Mouse (Mus musculus) neural tube, embryonic 15.5 days (tissue): ENCODE results near the gene Ush2a. TPM values are rescaled to one million over a fixed set of nuclear protein-coding genes. Genes with fewer than 3 reads are reported as not detected.

Source experiments
- ATAC-seq: fragments of 200-750 bp; cut with Nextera tagmentation; 2 replicates; pipeline ENCODE4 v1.8.0; 2017; ENCODE audit warnings: mild to moderate bottlenecking, moderate TSS enrichment, moderate library complexity; ENCODE audit not compliant: low FRiP score
- H3K27ac ChIP-seq: fragments of 300-500 bp; sonication (generic); replicated peaks from 2 replicates; pipeline ENCODE4 v1.5.1; 2015; ENCODE audit warnings: mild to moderate bottlenecking, inconsistent platforms
- H3K27me3 ChIP-seq: fragments of 300-500 bp; sonication (generic); replicated peaks from 2 replicates; pipeline ENCODE4 v1.6.1; 2015; ENCODE audit warnings: inconsistent platforms
- H3K36me3 ChIP-seq: fragments of 300-500 bp; sonication (generic); 2 replicates; pipeline ENCODE4 v1.6.1; 2015; ENCODE audit warnings: inconsistent platforms
- H3K4me1 ChIP-seq: fragments of 300-500 bp; sonication (generic); 2 replicates; pipeline ENCODE4 v1.6.1; 2015; ENCODE audit warnings: inconsistent platforms
- H3K4me2 ChIP-seq: fragments of 300-500 bp; sonication (generic); 2 replicates; pipeline ENCODE4 v1.6.1; 2015; ENCODE audit warnings: inconsistent platforms, mild to moderate bottlenecking, moderate library complexity
- H3K4me3 ChIP-seq: fragments of 300-500 bp; sonication (generic); replicated peaks from 2 replicates; pipeline ENCODE4 v1.5.1; 2015; ENCODE audit warnings: mild to moderate bottlenecking, inconsistent platforms
- H3K9ac ChIP-seq: fragments of 300-500 bp; sonication (generic); replicated peaks from 2 replicates; pipeline ENCODE4 v1.6.1; 2015; ENCODE audit warnings: mild to moderate bottlenecking, inconsistent platforms
- H3K9me3 ChIP-seq: fragments of 300-500 bp; sonication (generic); replicated peaks from 2 replicates; pipeline ENCODE4 v1.6.1; 2016; ENCODE audit warnings: inconsistent platforms
- WGBS: fragments of 180-500 bp; shearing (Covaris S2); methylation state at CpG from one replicate; pipeline ENCODE4 v1.1.7; 2015; ENCODE audit warnings: mixed read lengths; 5-methylcytosine and 5-hydroxymethylcytosine counted together
- polyA plus RNA-seq: library from polyadenylated mRNA; unstranded; fragments of >200 nt; fragmentation: Nextera tagmentation; extraction: Ambion mirVana; gene quantifications from 2 replicates; pipeline ENCODE4 v1.2.1, GENCODE M21; 2015

The Ush2a gene
- polyA plus RNA-seq, 1 experiment from 2014 or later, result 0.17 TPM

DNA sequence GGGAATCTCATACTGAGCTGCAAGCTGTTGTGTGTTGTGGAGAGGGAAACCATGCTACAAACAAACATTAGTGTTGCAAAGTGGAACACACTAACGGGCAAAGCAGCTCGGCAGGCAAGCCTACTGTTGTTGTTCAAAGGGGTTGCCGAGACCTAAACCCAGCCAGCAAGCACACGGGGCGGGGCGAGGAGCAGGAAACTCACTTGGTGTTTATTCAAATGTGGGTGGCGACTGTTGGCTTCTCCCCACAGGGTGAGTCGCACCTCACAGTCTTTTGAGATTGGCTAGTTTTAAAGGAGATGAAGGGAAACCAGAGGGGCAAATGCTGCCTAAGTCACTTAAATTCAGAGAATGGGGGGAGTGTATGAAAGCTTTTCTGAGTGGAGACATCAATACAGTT, 683.5 kb downstream of the Ush2a start:
- Histone ChIP-seq H3K4me2 (no peak overlapping the region), H3K4me1 (no peaks in the 10 kb centered on the region), H3K27me3 (no peaks in the 10 kb centered on the region), H3K9me3 (no peaks in the 10 kb centered on the region), H3K4me3 (no peak overlapping the region), H3K9ac (no peak overlapping the region), H3K36me3 (no peaks in the 10 kb centered on the region), H3K27ac (no peak overlapping the region)
- ATAC-seq, result no peak
- 40% methylated on average over 8 of the region's 8 CpGs for WGBS

DNA sequence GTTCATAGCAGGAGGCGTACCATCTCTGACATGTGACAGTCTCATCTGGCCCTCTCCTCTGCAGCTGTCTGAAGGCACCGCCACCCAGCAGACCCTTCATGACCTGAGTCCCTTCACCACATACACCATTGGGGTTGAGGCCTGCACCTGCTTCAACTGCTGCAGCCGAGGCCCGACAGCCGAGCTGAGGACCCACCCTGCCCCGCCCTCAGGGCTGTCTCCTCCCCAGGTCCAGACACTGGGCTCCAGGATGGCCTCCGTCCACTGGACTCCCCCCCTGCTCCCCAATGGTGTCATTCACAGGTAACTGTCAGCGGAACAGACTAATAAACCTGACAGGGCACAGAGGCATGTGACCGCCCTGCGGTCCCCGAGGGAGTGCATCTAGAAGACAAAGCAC, 685.0 kb downstream of the Ush2a start:
- Histone ChIP-seq H3K9me3 (no peaks in the 10 kb centered on the region), H3K36me3 (no peaks in the 10 kb centered on the region), H3K4me3 (no peak overlapping the region), H3K4me2 (no peak overlapping the region), H3K4me1 (no peaks in the 10 kb centered on the region), H3K9ac (no peak overlapping the region), H3K27ac (no peak overlapping the region), H3K27me3 (no peaks in the 10 kb centered on the region)
- ATAC-seq, result no peak
- WGBS, result 83% methylated on average over 11 of the region's 11 CpGs

DNA sequence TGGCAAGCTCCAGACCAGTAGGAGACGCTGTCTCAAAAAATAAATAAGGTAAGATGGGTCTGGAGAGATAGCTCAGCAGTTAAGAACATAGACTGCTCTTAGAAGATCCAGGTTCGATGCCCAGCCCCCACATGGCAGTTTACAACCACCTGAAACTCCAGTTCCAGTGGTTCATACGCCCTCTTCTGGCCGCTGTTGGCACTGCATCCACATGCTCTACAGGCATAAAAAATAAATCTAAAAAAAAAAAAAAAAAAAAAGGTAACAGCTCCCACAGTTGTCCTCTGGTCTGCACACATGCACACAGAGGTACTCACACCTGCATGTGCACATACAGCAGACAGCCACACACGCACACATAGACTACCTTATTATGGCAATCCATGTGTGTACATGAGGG, 686.0 kb downstream of the Ush2a start:
- H3K4me1 ChIP-seq, result no peaks in the 10 kb centered on the region
- H3K4me3 ChIP-seq, result no peak overlapping the region
- H3K9ac ChIP-seq, result no peak overlapping the region
- no peaks in the 10 kb centered on the region for H3K9me3 ChIP-seq
- H3K36me3 ChIP-seq, result no peaks in the 10 kb centered on the region
- H3K4me2 ChIP-seq, result no peak overlapping the region
- 71% methylated on average over 5 of the region's 5 CpGs for WGBS
- H3K27ac ChIP-seq, result no peak overlapping the region
- no peak for ATAC-seq
- no peaks in the 10 kb centered on the region for H3K27me3 ChIP-seq

DNA sequence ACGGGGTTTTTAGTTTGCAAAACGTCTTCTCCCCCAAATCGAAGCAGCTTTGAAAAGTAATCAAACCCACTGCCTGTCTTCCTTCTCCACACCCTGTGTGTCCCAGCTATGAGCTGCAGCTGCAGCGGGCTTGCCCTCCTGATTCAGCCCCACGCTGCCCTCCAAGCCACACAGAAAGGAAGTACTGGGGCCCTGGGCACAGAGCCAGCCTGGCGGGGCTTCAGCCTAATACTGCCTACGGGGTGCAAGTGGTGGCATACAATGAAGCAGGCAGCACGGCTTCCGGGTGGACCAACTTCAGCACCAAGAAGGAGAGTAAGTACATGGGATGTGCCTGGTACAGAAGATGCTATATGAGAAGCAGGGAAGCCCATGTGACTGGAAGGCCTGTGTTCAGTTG, 686.5 kb downstream of the Ush2a start:
- Histone ChIP-seq H3K27ac (no peak overlapping the region), H3K9ac (no peak overlapping the region), H3K4me3 (no peak overlapping the region), H3K27me3 (no peaks in the 10 kb centered on the region), H3K4me1 (no peaks in the 10 kb centered on the region), H3K4me2 (no peak overlapping the region), H3K9me3 (no peaks in the 10 kb centered on the region), H3K36me3 (no peaks in the 10 kb centered on the region)
- 58% methylated on average over 9 of the region's 9 CpGs for WGBS
- ATAC-seq, result no peak

DNA sequence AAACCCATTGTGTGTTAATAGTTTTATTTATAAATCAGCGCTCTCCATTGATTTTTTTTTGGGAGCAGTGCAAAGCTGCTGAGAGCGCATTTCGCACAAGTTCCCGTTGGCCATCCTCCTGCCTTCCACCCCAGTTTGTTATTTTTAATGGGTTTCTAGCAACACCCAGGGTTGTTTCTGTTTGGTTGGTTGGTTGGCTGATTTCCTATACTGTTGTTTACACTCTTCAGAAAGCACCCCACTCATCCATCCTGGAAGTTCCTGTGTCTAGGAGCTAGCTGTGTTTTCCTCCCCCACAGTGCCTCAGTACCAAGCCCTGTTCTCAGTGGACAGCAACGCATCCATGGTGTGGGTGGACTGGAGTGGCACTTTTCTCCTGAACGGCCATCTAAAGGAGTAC, 689.3 kb downstream of the Ush2a start:
- Histone ChIP-seq H3K27ac (no peak overlapping the region), H3K4me1 (no peaks in the 10 kb centered on the region), H3K36me3 (no peaks in the 10 kb centered on the region), H3K27me3 (no peaks in the 10 kb centered on the region), H3K4me3 (no peak overlapping the region), H3K4me2 (no peak overlapping the region), H3K9ac (no peak overlapping the region), H3K9me3 (no peaks in the 10 kb centered on the region)
- no peak for ATAC-seq
- 91% methylated on average over 6 of the region's 6 CpGs for WGBS

DNA sequence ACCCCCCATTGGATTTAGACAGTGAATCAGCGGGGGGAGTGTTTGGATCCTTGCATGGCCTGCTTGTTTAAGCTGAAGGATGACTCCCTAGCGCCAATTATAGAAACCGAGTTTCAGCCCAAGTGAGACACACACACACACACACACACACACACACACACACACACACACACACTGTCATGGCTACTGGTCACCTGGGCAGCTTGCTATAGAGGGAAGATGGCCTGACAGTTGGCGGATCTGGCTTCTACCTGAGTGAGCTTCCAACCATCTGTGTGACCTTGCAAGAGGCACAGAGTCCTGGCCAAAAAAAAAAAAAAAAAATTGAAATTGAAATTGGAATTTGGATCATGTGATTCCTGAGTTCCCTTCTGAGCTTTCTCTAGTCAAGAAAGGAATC, 690.7 kb downstream of the Ush2a start:
- Histone ChIP-seq H3K9me3 (no peaks in the 10 kb centered on the region), H3K4me3 (no peak overlapping the region), H3K36me3 (no peaks in the 10 kb centered on the region), H3K27me3 (no peaks in the 10 kb centered on the region), H3K4me1 (no peaks in the 10 kb centered on the region), H3K27ac (no peak overlapping the region), H3K9ac (no peak overlapping the region), H3K4me2 (no peak overlapping the region)
- WGBS, result 91% methylated on average over 4 of the region's 4 CpGs
- no peak for ATAC-seq

DNA sequence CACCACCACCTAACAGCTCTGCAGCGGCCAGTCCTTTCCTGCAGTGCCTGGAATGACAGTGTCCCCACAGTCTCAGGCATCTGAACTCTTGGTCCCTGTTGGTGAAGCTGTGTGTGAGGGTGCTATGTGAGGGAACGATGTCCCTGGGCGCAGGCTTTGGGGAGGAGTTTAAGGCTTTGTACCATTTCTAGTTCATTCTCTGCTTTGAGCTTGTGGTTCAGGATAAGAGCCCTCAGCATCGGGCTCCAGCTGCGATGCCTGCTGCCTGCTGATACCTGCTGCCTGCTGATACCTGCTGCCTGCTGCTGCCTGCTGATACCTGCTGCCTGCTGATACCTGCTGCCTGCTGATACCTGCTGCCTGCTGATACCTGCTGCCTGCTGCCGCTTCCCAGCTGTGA, 711.3 kb downstream of the Ush2a start:
- ATAC-seq, result no peak
- H3K36me3 ChIP-seq, result peaks cover 78% of the 10 kb centered on the region

DNA sequence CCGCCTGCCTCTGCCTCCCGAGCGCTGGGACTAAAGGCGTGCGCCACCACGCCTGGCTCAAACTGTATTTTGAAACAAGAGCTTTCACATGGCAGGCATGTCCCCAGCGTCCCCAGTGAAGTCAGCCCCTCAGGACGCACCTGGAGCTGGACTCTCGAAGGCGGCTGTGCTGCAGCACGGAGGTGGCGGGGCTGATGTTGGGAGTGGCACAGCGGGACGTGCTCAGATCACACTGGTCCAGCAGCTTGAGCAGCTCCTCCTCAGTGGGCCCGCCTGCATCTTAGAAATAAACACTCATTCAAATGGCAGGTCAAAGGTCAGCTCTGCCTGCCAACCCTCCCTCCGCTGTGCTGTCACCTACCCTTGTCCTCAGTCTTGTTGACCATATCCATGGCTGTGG, 712.1 kb downstream of the Ush2a start:
- H3K27ac ChIP-seq, result no peak overlapping the region
- ATAC-seq, result no peak
- no peaks in the 10 kb centered on the region for H3K27me3 ChIP-seq
- H3K4me1 ChIP-seq, result no peaks in the 10 kb centered on the region
- no peak overlapping the region for H3K4me2 ChIP-seq
- H3K36me3 ChIP-seq, result peaks cover 77% of the 10 kb centered on the region
- H3K4me3 ChIP-seq, result no peak overlapping the region
- no peak overlapping the region for H3K9ac ChIP-seq
- no peaks in the 10 kb centered on the region for H3K9me3 ChIP-seq
- WGBS, result 95% methylated on average over 16 of the region's 16 CpGs

More for the DNA sequence above, 711.3 kb downstream of the Ush2a start:
- Histone ChIP-seq H3K27me3 (no peaks in the 10 kb centered on the region), H3K4me2 (no peak overlapping the region), H3K27ac (no peak overlapping the region), H3K4me3 (no peak overlapping the region), H3K9ac (no peak overlapping the region), H3K4me1 (no peaks in the 10 kb centered on the region), H3K9me3 (no peaks in the 10 kb centered on the region)
- 94% methylated on average over 6 of the region's 6 CpGs for WGBS

DNA sequence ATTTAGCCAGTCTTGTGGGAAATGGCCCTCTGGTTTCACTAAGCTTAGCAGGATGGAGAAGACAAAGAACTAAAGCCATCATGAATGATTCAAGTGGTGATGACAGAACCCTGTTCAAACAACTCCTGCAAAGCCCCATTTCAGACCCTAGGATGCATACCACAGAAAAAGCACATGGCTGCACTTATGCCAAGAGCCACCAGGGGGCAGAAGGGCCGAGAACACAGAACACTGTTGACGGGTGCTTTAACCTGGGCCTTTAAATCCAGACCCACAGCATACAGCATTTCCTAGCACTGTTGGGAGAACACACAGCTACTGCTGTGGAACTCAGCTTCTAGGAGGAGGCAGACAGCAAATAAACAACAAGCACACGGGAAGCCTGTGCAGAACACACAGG, 718.2 kb downstream of the Ush2a start:
- Histone ChIP-seq H3K4me2 (no peak overlapping the region), H3K36me3 (peaks cover 74% of the 10 kb centered on the region), H3K9ac (no peak overlapping the region), H3K4me1 (no peaks in the 10 kb centered on the region), H3K27me3 (no peaks in the 10 kb centered on the region), H3K27ac (no peak overlapping the region), H3K4me3 (no peak overlapping the region), H3K9me3 (no peaks in the 10 kb centered on the region)
- 28% methylated on average over 3 of the region's 3 CpGs for WGBS
- ATAC-seq, result no peak

DNA sequence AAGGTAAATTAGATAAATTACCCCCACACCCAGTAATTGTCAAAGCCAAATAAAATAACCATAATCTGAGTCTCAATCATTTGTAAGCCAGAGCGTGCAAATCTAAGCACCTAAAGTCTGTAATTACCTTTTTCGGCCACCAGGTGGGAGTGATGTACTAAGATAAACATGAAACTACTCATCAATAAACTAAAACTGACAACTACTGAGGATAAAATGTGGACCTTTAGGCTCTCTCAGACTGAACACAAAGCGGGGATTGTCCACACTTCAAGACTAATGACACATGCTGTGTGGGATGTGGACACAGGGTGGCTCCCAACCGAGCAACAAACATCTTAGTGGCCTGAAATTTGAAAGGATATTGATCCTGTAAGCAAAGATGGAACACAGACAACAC, 731.4 kb downstream of the Ush2a start:
- Histone ChIP-seq H3K27me3 (no peaks in the 10 kb centered on the region), H3K9ac (no peak overlapping the region), H3K4me3 (no peak overlapping the region), H3K9me3 (no peaks in the 10 kb centered on the region), H3K27ac (no peak overlapping the region), H3K4me1 (no peaks in the 10 kb centered on the region), H3K4me2 (no peak overlapping the region), H3K36me3 (peaks cover 52% of the 10 kb centered on the region)
- WGBS, result 36% methylated on average over 4 of the region's 4 CpGs
- ATAC-seq, result no peak

DNA sequence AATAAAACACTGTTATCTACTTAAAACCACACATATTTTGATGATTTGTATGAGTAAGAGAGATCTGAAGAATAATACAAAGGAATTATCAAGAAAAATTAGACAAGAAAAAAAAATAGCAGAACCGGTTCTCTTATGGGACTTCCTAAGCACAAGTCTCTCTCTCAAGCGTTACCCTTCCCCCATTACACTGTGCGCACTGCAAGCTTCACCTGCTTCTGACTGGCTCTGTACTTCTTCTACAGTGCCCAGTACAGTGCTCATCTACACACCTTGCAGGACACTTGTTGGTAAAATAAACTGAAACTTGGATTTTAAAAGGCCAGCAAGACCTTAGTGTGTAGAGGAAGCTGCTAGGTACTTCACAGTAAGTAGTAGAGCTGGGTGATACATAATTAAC, 736.1 kb downstream of the Ush2a start:
- Histone ChIP-seq H3K4me1 (no peaks in the 10 kb centered on the region), H3K9ac (no peak overlapping the region), H3K36me3 (peaks cover 46% of the 10 kb centered on the region), H3K27me3 (no peaks in the 10 kb centered on the region), H3K4me3 (no peak overlapping the region), H3K27ac (no peak overlapping the region), H3K4me2 (no peak overlapping the region), H3K9me3 (no peaks in the 10 kb centered on the region)
- ATAC-seq, result no peak
- 96% methylated on average over 3 of the region's 3 CpGs for WGBS

DNA sequence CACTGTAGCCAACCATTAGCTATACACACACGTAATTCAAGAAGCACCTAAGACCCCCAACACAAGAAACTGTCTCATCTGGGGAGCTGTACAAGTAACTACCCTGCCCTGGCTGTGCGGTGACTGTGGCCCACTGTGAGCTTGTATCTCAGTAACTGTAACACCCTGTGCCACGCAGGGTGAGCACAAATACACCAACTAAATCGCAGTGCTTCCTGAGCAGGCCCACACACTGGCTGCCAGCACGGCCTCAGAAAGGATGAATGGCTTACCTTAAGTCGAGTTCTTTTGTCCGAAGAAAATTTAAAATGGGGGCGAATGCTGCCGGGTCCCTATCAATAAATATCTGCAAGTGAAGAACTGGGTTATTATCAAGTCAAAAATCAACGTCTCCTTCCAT, 738.2 kb downstream of the Ush2a start:
- no peak overlapping the region for H3K9ac ChIP-seq
- no peak overlapping the region for H3K27ac ChIP-seq
- no peak overlapping the region for H3K4me3 ChIP-seq
- no peaks in the 10 kb centered on the region for H3K27me3 ChIP-seq
- no peaks in the 10 kb centered on the region for H3K9me3 ChIP-seq
- peaks cover 43% of the 10 kb centered on the region for H3K36me3 ChIP-seq
- H3K4me1 ChIP-seq, result 0 out of 2 replicates have a peak, but pooled peaks cover 6% of the 10 kb centered on the region
- ATAC-seq, result no peak
- no peak overlapping the region for H3K4me2 ChIP-seq
- WGBS, result 90% methylated on average over 10 of the region's 10 CpGs

DNA sequence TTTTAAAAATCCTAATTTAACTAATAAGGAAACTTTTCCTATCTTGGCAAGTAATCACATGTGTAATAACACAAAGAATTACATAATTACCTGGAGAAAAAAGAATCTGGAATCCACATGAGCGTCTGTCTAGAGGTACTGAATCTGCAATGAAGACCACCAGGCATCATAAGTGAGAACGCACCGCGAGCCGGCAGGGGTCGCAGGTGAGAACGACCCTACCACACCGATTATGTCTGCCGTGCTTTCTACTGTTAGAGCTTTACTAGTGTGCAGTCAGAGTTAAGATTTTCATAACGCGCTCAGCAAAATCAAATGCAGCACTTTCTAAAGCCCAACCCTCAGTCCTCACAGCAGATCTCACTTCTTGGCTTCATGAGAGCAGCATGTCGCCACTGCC, 740.0 kb downstream of the Ush2a start:
- ATAC-seq, result no peak
- no peak overlapping the region for H3K4me3 ChIP-seq
- H3K4me1 ChIP-seq, result peaks cover 24% of the 10 kb centered on the region
- no peak overlapping the region for H3K27ac ChIP-seq
- peaks cover 26% of the 10 kb centered on the region for H3K36me3 ChIP-seq
- WGBS, result 94% methylated on average over 12 of the region's 12 CpGs
- H3K27me3 ChIP-seq, result no peaks in the 10 kb centered on the region
- no peak overlapping the region for H3K4me2 ChIP-seq
- no peaks in the 10 kb centered on the region for H3K9me3 ChIP-seq
- no peak overlapping the region for H3K9ac ChIP-seq
